Mouse (Mus musculus) C2C12 (cell line): Measurements from ENCODE around the gene Slc25a51. TPM values are rescaled to one million over a fixed set of nuclear protein-coding genes. Genes with fewer than 3 reads are reported as not detected.

Experiments
- H3K27me3 ChIP-seq: one replicate; pipeline ENCODE4 v1.6.1; 2011; ENCODE audit not compliant: control insufficient read depth, insufficient read depth, insufficient read length
- H3K36me3 ChIP-seq: one replicate; pipeline ENCODE4 v1.6.1; 2011; ENCODE audit not compliant: control insufficient read depth, insufficient read depth
- H3K4me3 ChIP-seq: one replicate; pipeline ENCODE4 v1.5.1; 2011; ENCODE audit warnings: mild to moderate bottlenecking, control low read depth; ENCODE audit not compliant: poor library complexity, insufficient read depth, severe bottlenecking
- H3K79me2 ChIP-seq: one replicate; pipeline ENCODE4 v1.6.1; 2011; ENCODE audit not compliant: control insufficient read depth, insufficient read depth
- H3K79me3 ChIP-seq: one replicate; pipeline ENCODE4 v1.6.1; 2011; ENCODE audit warnings: low read depth, control low read depth
- H3ac ChIP-seq: one replicate; pipeline ENCODE3; 2011; ENCODE audit warnings: low read depth; ENCODE audit not compliant: control insufficient read depth, insufficient read length
- CEBPB ChIP-seq: IDR thresholded peaks from one replicate; pipeline ENCODE4 v1.6.1; 2011; ENCODE audit warnings: low read depth, mild to moderate bottlenecking, control low read depth, moderate library complexity
- CTCF ChIP-seq: IDR thresholded peaks from one replicate; pipeline ENCODE4 v1.5.1; 2011; ENCODE audit not compliant: control insufficient read depth, insufficient read depth, insufficient read length
- FOSL1 ChIP-seq: IDR thresholded peaks from one replicate; pipeline ENCODE4 v1.8.0; 2011; ENCODE audit warnings: mild to moderate bottlenecking, low read length; ENCODE audit not compliant: poor library complexity, insufficient read depth, severe bottlenecking
- MAX ChIP-seq: IDR thresholded peaks from one replicate; pipeline ENCODE4 v1.6.1; 2011; ENCODE audit warnings: mild to moderate bottlenecking, control low read depth
- MYOD1 ChIP-seq: IDR thresholded peaks from one replicate; pipeline ENCODE4 v1.6.1; 2011; ENCODE audit warnings: low read depth; ENCODE audit not compliant: control insufficient read depth, insufficient read length
- MYOG ChIP-seq: IDR thresholded peaks from one replicate; pipeline ENCODE4 v1.6.1; 2011; ENCODE audit not compliant: control insufficient read depth, insufficient read length; ENCODE audit errors: extremely low read depth
- USF1 ChIP-seq: IDR thresholded peaks from one replicate; pipeline ENCODE4 v1.6.1; 2011; ENCODE audit warnings: low read depth, mild to moderate bottlenecking, control low read depth, moderate library complexity
- polyA plus RNA-seq: library from polyadenylated mRNA; unstranded; fragments of >200 nt; fragmentation: generic; extraction: Trizol; gene quantifications from one replicate; pipeline ENCODE4 v1.2.1, GENCODE M21; 2012; ENCODE audit warnings: missing spikeins

Slc25a51 gene
- polyA plus RNA-seq, 1 experiment = 42.4 TPM

GRCm38 (mm10) chr4:45416314-45416713, 7.7 kb upstream of the Slc25a51 start:
- Histone ChIP-seq H3ac (no peak overlapping the region), H3K79me2 (no peaks in the 10 kb centered on the region), H3K27me3 (no peaks in the 10 kb centered on the region), H3K36me3 (no peaks in the 10 kb centered on the region), H3K79me3 (no peaks in the 10 kb centered on the region), H3K4me3 (no peak overlapping the region)
- TF ChIP-seq USF1 (no peak), MAX (no peak), MYOG (no peak), MYOD1 (no peak), CTCF (no peak), CEBPB (no peak), FOSL1 (no peak)

- Histone ChIP-seq H3K36me3 (no peaks in the 10 kb centered on the region), H3ac (no peak overlapping the region), H3K79me3 (no peaks in the 10 kb centered on the region), H3K79me2 (no peaks in the 10 kb centered on the region), H3K4me3 (no peak overlapping the region), H3K27me3 (no peaks in the 10 kb centered on the region)
- TF ChIP-seq MYOD1 (no peak), MAX (no peak), CEBPB (no peak), USF1 (no peak), CTCF (no peak), FOSL1 (no peak), MYOG (no peak)
Observed at GRCm38 (mm10) chr4:45413674-45414338, 5.2 kb upstream of the Slc25a51 start.

DNA sequence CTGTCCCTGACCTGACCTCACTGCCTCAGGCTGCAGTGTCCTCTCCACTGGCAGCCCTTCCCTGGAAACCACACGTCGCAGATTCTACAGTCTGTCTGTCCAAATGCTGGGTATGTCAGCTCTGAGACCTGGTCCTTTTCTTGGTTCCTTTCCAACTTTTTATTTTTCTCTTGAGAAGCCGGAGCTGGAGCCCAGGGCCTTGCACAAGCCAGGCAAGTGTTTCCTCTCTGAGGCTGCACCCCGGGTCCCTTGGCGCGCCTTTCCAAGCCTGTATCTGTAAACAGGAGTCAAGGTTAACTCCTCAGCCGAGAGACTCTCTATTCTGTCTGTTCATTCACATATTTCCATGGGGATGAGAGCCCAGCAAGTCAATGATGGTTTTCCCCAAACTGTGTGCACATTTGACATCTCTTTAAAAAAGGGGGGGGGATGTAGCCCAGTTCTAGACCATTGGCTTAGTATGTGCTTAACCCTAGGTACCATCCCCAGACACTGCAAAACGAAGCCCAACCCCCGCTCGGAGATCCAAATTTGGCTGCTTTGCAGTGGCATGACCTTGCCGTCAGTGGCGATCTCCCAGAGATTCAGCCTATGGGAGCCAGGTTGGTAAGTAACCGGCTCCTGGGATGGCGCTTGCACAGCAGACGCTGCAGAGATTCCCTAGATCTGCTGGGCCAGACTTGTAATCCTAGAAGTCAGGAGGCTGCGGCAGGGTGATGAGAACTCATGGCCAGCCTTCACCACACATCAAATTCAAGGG, 4.0 kb upstream of the Slc25a51 start:
- no peak overlapping the region for H3K4me3 ChIP-seq
- H3ac ChIP-seq = no peak overlapping the region
- peaks cover 2% of the 10 kb centered on the region for H3K79me3 ChIP-seq
- H3K27me3 ChIP-seq = no peaks in the 10 kb centered on the region
- no peaks in the 10 kb centered on the region for H3K36me3 ChIP-seq
- TF ChIP-seq MYOD1 (no peak), CTCF (no peak), MYOG (no peak), USF1 (no peak), CEBPB (no peak), MAX (no peak)
- peaks cover 9% of the 10 kb centered on the region for H3K79me2 ChIP-seq

DNA sequence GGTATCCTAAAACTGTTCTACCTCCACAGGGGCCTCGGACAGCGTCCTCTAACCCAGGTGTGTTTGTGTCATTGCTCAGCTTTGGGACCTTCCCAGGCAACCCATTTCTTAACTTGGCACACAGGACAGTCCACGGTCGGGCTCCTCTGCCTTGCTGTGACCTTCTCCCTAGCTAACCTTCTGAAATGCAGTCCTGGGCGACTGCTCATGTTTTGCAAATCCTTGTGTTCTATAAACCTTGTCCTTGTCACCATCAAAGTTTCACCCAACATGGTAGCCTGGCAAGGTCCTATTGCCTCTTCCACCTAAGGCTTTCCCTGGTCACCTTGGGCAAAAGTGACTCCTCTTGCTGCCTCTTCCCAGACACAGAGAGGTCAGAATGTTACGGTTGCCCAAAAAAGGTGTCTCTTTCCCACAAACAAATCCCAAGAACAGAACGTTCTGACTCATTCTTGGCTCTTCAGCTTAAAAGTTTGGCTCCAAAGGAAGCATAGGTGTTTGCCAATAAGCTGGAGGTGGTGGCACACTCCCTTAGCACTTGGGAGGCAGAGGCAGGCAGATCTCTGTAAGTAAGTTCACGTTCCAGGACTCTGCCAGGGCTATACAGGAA, 2.7 kb upstream of the Slc25a51 start:
- Histone ChIP-seq H3ac (no peak overlapping the region), H3K79me2 (peaks cover 20% of the 10 kb centered on the region)

DNA sequence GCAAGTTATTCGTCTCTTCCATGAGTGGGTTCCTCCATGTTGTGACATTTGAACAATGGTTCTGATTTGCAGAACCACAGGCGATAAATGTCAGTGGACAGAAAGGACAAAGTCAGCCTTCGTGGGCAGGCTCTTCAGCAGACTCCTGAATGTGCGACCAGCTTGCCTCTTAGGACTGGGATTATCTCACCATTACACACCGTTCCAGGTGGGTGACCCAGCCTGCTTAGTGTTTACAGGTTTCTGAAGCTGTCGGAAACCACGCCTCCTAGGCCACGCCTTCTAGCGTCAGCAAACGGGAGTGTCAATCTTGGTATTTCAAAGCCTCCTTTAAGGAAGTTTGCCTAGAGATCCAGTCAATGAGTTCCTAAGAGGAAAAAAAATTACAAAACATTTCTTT, 704 bp upstream of the Slc25a51 start:
- H3ac ChIP-seq = no peak overlapping the region
- H3K79me2 ChIP-seq = peaks cover 39% of the 10 kb centered on the region
- H3K27me3 ChIP-seq = no peaks in the 10 kb centered on the region
- no peak for TF ChIP-seq MYOG
- no peak for TF ChIP-seq CTCF
- TF ChIP-seq USF1 = no peak
- no peak for TF ChIP-seq CEBPB
- no peak for TF ChIP-seq MAX
- TF ChIP-seq MYOD1 = no peak
- no peak for TF ChIP-seq FOSL1
- no peaks in the 10 kb centered on the region for H3K36me3 ChIP-seq
- H3K79me3 ChIP-seq = peaks cover 15% of the 10 kb centered on the region
- no peak overlapping the region for H3K4me3 ChIP-seq

More for the DNA sequence above, 2.7 kb upstream of the Slc25a51 start:
- H3K4me3 ChIP-seq = no peak overlapping the region
- H3K27me3 ChIP-seq = no peaks in the 10 kb centered on the region
- TF ChIP-seq FOSL1 (no peak), MYOD1 (no peak), USF1 (no peak), CEBPB (no peak)
- no peaks in the 10 kb centered on the region for H3K36me3 ChIP-seq
- H3K79me3 ChIP-seq = peaks cover 11% of the 10 kb centered on the region
